Mouse (Mus musculus) testis, adult 2 months (tissue): ENCODE results near the gene Ppef2. TPM values are rescaled to one million over a fixed set of nuclear protein-coding genes. Genes with fewer than 3 reads are reported as not detected.
"Not testable (repeated sequence)": the region's sequence is repeated elsewhere in the genome, so short reads cannot be mapped to it uniquely, and the experiment has no call there.

ENCODE experiments used
- H3K27ac ChIP-seq: fragments of 200-500 bp; 2 replicates; pipeline ENCODE4 v1.5.1; 2012; ENCODE audit warnings: low read depth, low read length; ENCODE audit not compliant: control insufficient read depth, insufficient read depth
- H3K27me3 ChIP-seq: fragments of 200-500 bp; 2 replicates; pipeline ENCODE4 v1.6.1; 2012; ENCODE audit warnings: mild to moderate bottlenecking, low read length, moderate library complexity; ENCODE audit not compliant: control insufficient read depth, insufficient read depth
- H3K36me3 ChIP-seq: fragments of 200-500 bp; 2 replicates; pipeline ENCODE4 v1.6.1; 2012; ENCODE audit warnings: mild to moderate bottlenecking, low read length; ENCODE audit not compliant: control insufficient read depth, insufficient read depth
- H3K4me1 ChIP-seq: fragments of 200-500 bp; 2 replicates; pipeline ENCODE4 v1.6.1; 2012; ENCODE audit warnings: low read length; ENCODE audit not compliant: control insufficient read depth, insufficient read depth
- H3K4me3 ChIP-seq: fragments of 200-500 bp; 2 replicates; pipeline ENCODE4 v1.5.1; 2012; ENCODE audit warnings: low read depth, mild to moderate bottlenecking, low read length, moderate library complexity, mixed read lengths; ENCODE audit not compliant: control insufficient read depth
- CTCF ChIP-seq: fragments of 200-500 bp; IDR thresholded peaks from 2 replicates; pipeline ENCODE4 v1.5.1; 2012; ENCODE audit warnings: low read depth, mild to moderate bottlenecking, inconsistent platforms, low read length, moderate library complexity; ENCODE audit not compliant: control insufficient read depth, insufficient read depth, insufficient replicate concordance
- POLR2A ChIP-seq: fragments of 200-500 bp; IDR thresholded peaks from 2 replicates; pipeline ENCODE4 v1.6.1; 2012; ENCODE audit warnings: low read depth, mild to moderate bottlenecking, inconsistent platforms, low read length, moderate library complexity; ENCODE audit not compliant: control insufficient read depth
- polyA plus RNA-seq: library from polyadenylated mRNA; depleted of rRNA; stranded (reverse); fragments of >200 nt; gene quantifications from 2 replicates; pipeline ENCODE4 v1.2.3, GENCODE M21; 2012

The Ppef2 gene
- polyA plus RNA-seq, 1 experiment = 0.86 TPM

DNA sequence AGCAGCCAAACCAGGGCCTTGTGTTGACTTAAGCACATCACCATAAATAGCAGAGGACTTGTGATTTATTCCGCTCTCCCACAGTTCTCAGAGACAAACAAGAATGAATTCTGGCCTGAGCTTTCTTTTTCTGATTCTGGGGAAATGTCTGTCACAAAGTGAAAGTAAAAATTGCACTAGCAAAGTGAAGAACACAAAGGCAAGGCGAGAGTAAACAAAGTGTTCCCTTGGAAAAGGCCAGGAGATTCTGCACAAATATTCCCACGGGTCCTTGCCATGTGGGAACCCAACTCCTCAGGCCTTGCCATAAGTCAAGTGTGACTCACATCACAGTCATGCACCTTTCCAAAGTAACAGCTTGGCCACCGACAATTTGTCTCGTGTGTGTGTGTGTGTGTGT is 50.4 kb downstream of the Ppef2 start:
- H3K36me3 ChIP-seq = peaks cover 1% of the 10 kb centered on the region
- no peak overlapping the region for H3K4me3 ChIP-seq
- no peaks in the 10 kb centered on the region for H3K27me3 ChIP-seq
- no peak for TF ChIP-seq CTCF
- TF ChIP-seq POLR2A = no peak
- H3K4me1 ChIP-seq = no peaks in the 10 kb centered on the region
- H3K27ac ChIP-seq = no peak overlapping the region

DNA sequence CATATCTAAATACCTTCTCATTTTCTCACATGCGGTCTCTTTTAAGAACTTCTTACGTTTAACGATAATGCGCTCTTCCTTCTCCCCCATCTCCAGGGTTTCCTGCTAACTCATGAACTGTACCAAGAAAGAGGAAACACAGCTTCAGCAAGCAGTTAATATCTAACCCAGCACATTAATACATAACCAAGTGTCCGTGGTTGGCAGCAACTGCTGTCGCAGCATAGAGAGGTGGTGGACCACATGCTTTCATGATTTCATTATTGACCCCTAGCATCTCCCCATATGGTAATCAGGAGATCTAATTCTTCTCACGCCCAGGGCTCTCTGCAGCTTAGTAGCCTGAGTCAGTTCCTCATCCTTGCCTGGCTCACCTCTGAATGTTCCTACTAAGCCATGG is 50.9 kb downstream of the Ppef2 start:
- Histone ChIP-seq H3K4me3 (no peak overlapping the region), H3K36me3 (peaks cover 2% of the 10 kb centered on the region), H3K27me3 (no peaks in the 10 kb centered on the region), H3K4me1 (no peaks in the 10 kb centered on the region), H3K27ac (no peak overlapping the region)
- no peak for TF ChIP-seq POLR2A
- TF ChIP-seq CTCF = no peak

DNA sequence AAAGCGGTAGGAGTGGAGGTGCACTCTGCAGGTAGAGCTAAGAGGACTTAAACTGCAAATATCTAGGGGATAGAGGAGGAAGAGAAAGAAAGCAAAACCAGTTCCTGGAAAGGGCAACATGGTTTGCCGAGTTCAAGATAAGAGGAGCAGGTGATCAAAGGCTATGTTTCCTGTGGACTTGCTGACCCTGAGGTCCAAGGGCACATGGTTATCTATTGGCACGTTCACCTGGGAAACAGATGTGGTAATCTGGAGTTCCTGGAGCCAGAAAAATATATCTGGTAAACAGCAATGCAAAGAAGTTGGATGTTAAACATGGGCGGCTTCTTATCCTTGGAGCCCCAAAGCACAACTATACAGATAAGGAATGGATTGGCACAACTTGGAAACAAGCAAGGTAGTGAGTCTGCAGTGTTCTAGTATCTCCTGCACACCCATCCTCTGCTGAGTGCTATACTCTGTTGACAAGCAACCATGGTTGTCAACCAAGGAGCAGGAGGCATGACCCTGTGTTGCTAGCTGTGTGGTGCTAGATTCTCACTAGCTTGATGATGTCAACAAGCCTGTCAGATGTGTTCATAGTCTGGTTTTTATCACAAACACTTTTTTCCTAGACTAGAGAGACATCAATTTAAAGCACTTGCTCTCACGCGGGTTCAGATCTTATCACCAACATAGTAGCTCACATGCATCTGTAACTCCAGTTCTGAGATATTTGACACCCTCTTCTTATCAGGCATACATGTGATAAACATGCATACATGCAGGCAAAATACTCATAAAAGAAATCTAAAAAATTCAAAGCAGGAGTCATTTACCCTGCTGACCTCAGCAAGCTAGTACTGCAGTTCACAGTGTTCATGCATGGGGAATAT is 51.7 kb downstream of the Ppef2 start:
- peaks cover 2% of the 10 kb centered on the region for H3K36me3 ChIP-seq
- no peaks in the 10 kb centered on the region for H3K27me3 ChIP-seq
- H3K4me3 ChIP-seq = no peak overlapping the region
- no peaks in the 10 kb centered on the region for H3K4me1 ChIP-seq
- TF ChIP-seq POLR2A (no peak), CTCF (no peak)
- no peak overlapping the region for H3K27ac ChIP-seq

DNA sequence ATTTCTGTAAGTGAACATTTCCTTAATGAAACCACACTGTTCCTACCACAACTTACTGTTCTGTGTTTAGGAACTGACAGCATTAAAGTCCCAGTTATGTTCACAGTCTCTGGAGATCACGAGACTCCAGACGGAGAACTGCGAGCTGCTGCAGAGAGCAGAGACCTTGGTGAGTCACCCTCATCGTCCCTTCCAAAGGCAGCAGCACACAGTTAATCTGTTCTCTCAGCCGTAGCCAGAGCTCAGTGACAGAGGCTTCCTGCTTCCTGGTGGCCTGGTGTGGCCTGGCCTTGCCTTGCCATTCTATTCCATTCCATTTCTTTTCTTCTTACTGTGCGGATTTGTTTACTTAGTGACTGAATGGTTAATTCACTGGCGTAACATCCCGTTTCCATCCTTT is 57.8 kb downstream of the Ppef2 start:
- TF ChIP-seq POLR2A (no peak), CTCF (no peak)
- H3K4me3 ChIP-seq = no peak overlapping the region
- H3K4me1 ChIP-seq = no peaks in the 10 kb centered on the region
- H3K27ac ChIP-seq = no peak overlapping the region
- H3K27me3 ChIP-seq = no peaks in the 10 kb centered on the region
- peaks cover 4% of the 10 kb centered on the region for H3K36me3 ChIP-seq

DNA sequence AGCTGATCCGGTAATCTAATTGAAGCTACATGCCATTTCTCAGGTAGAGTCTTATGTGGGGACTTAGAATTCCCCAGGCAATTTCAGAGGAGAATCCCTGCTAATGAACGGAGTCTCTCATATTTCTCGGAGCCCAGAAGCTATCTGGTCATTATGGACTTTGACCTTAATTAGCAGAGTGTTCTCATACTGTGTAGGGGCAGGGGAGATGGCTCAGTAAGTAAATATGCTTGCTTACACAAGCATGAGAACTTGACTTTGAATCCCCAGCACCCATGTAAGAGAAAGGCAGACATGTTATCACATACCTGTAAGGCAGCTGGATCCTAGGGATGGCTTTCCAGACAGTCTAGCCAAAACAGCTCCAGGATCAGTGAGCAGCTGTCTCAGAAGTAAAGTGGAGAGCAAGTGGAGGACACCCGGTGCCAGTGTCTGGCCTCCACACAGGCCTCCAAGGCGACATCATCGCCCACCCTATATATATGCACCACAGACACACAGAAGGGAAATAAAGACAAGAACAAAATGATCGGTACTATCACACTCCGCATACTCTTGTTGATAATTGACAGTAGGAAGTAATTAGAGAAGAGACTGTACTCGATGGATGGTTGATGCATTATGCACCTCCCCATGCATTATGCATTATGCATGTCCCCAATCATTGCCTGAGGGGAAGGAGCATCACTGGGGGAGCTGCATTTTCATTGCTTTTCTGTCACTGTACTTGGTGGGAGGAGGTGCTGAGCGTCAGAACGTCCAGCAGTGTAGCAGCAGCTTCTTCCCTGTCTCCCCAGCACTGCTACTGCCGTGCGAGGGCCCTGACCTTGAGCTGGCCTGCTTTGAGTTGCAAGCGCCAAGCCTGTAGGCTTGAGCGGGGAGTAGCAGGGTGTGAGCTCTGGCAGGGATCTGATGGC is 58.9 kb downstream of the Ppef2 start:
- H3K27me3 ChIP-seq = no peaks in the 10 kb centered on the region
- no peaks in the 10 kb centered on the region for H3K4me1 ChIP-seq
- TF ChIP-seq POLR2A (no peak), CTCF (no peak)
- H3K4me3 ChIP-seq = no peak overlapping the region
- H3K27ac ChIP-seq = no peak overlapping the region
- H3K36me3 ChIP-seq = peaks cover 6% of the 10 kb centered on the region

DNA sequence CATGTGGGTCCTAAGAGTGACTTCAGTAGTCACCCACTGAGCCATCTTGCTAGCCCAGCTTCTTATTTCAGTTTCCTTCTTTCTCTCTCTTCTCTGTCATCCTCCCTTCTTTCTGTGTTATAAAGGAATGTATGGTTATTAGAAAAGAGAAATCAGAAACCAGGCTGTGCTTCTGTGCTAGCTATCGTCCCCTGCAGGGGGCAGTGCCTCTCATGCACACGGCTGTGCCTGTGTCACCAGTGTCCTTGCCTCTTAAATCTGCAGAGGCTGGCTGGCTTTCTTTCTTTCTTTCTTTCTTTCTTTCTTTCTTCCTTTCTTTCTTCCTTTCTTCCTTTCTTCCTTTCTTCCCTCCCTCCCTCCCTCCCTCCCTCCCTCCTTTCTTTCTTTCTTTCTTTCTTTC is 60.4 kb downstream of the Ppef2 start:
- not testable (repeated sequence) for H3K27me3 ChIP-seq, H3K4me1 ChIP-seq, H3K4me3 ChIP-seq, H3K36me3 ChIP-seq, H3K27ac ChIP-seq
- peak; percentile 64; the same call in 1 of the 2 replicates for TF ChIP-seq CTCF

DNA sequence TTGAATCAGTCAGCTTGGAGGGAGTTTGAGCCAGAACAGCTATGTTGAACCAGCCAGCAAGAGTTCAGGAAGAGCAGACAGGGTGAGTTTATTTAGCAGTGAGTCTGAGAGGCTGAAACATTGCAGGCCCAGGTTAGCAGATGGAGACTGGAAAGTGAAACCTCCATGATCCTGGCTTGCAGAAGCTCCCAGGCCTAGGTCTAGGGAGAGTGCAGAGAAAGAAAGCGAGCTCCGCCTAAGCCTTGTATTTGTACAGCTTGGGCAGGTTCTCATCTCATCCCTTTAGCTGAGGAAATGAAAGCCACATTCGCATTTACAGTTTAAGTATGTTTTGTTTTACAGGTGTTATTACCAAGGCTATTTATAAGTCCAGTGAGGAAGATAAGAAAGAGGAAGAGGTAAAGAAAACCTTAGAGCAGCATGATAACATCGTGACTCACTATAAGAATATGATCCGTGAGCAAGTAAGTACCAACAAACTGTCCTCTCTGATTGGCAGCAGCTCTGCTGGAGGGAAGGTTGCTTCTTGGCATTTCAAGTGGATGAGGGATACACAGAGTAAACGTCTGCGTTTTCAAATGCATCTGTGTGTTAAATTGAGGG is 67.1 kb downstream of the Ppef2 start:
- no peak for TF ChIP-seq POLR2A
- no peak for TF ChIP-seq CTCF

More for the DNA sequence above, 67.1 kb downstream of the Ppef2 start:
- H3K27ac ChIP-seq = no peak overlapping the region
- H3K27me3 ChIP-seq = no peaks in the 10 kb centered on the region
- no peak overlapping the region for H3K4me3 ChIP-seq
- peaks cover 5% of the 10 kb centered on the region; the same call in 1 of the 2 replicates for H3K36me3 ChIP-seq
- no peaks in the 10 kb centered on the region for H3K4me1 ChIP-seq
